Comparison of ENCODE assay signal across 8 mouse cellular contexts in the genomic region with DNA sequence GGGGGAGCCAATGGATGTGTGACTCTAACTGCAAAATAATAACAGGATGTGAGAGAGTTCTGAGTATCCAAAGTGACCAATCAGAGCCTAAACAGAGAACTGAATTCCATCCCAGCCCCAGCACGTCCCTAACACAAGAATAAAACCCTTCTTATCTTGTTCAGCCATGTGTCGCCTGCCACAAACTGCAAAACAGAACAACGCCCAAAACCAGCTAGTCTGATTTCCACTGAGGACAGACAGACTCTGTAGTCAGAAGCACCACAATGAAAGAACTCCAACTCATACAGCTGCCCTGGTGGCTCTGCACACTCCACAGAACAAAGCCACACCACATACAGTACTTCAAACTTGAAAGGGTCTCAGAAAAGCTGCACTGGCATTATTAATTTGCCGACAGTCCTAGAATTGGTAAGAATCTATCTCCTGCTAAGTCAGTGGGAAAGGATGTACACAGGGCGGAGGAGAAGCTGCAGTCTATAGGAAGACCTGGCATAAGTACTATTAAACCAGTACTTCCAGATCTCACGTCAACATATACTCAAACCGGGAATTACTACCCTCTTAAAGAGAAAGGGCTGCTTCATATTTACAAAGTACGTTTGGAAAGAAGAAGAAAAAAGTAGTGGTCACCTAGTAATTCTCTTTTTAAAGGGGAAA. TPM values are rescaled to one million over a fixed set of nuclear protein-coding genes. Genes with fewer than 3 reads are reported as not detected.
A peak's percentile ranks its signal among the peaks of the same experiment; 100 is the strongest.
DNase-seq lines count a peak whose midpoint lies in the region; ATAC-seq lines count a peak whose summit lies in the region.

No protein-coding gene starts in this region.

- DNase-seq in heart, adult 11 months = peak; percentile 96
- no peak for DNase-seq in heart, postnatal 25 days (ENCODE audit: low spot score)
- no peak for DNase-seq in forebrain, embryonic 14.5 days (ENCODE audit: low spot score)
- peak; percentile 81 for DNase-seq in liver
- DNase-seq in left cerebral cortex, adult 18-20 months (ENCODE audit: low spot score in 2 of 2) = no peak
- DNase-seq in layer of hippocampus, postnatal 14 days (ENCODE audit: low spot score in 2 of 2) = no peak

- H3K4me2 ChIP-seq in forebrain, embryonic 14.5 days (ENCODE audit: low read length) = peak overlapping the region; percentile 61; the same call in 1 of the 2 replicates
- peak overlapping the region; percentile 97 for H3K4me2 ChIP-seq in neural tube, embryonic 13.5 days

- H3K9me3 ChIP-seq in forebrain, embryonic 14.5 days (replicated peaks; ENCODE audit: control insufficient read depth, low read length) = no peaks in the 10 kb centered on the region
- H3K9me3 ChIP-seq in neural tube, embryonic 13.5 days = no peaks in the 10 kb centered on the region

- no peaks in the 10 kb centered on the region for H3K27me3 ChIP-seq in forebrain, embryonic 14.5 days (replicated peaks; ENCODE audit: control insufficient read depth, insufficient read depth, low read length)
- no peaks in the 10 kb centered on the region for H3K27me3 ChIP-seq in neural tube, embryonic 13.5 days

- 0 out of 2 replicates have a peak overlapping the region, but pooled peaks have one; percentile 0 for H3K4me3 ChIP-seq in forebrain, embryonic 14.5 days (ENCODE audit: low read depth, low read length)
- H3K4me3 ChIP-seq in neural tube, embryonic 13.5 days = no peak overlapping the region

- 69% methylated on average over 8 of the region's 8 CpGs for WGBS in forebrain, embryonic 14.5 days
- WGBS in neural tube, embryonic 13.5 days = 78% methylated on average over 8 of the region's 8 CpGs

- intact Hi-C loops in heart, postnatal 25 days (cut with DNase I) = loop anchor here (2.0 kb wide), 1 partner anchor 17 kb away; no protein-coding TSS in a partner anchor

- H3K36me3 ChIP-seq in forebrain, embryonic 14.5 days (ENCODE audit: control insufficient read depth, insufficient read depth, low read length) = no peaks in the 10 kb centered on the region
- H3K36me3 ChIP-seq in neural tube, embryonic 13.5 days = no peaks in the 10 kb centered on the region

- peaks cover 20% of the 10 kb centered on the region for H3K4me1 ChIP-seq in forebrain, embryonic 14.5 days (ENCODE audit: control insufficient read depth, insufficient read depth, low read length)
- peaks cover 54% of the 10 kb centered on the region for H3K4me1 ChIP-seq in neural tube, embryonic 13.5 days (replicated peaks)

- no peak overlapping the region for H3K9ac ChIP-seq in forebrain, embryonic 14.5 days (ENCODE audit: low read length)
- H3K9ac ChIP-seq in neural tube, embryonic 13.5 days = no peak overlapping the region

- H3K27ac ChIP-seq in forebrain, embryonic 14.5 days (ENCODE audit: low read depth, low read length) = no peak overlapping the region
- H3K27ac ChIP-seq in neural tube, embryonic 13.5 days (replicated peaks) = no peak overlapping the region

- ATAC-seq in forebrain, embryonic 14.5 days = no peak
- no peak for ATAC-seq in neural tube, embryonic 13.5 days (ENCODE audit: low read depth)
- no peak for ATAC-seq in activated CD4-positive, CD25-positive, alpha-beta regulatory T cell, adult 4 months

RNA-seq across cellular contexts. Expression of gene Arhgef12, which starts 5.0 kb away (rescaled TPM):
- total RNA-seq in heart, postnatal 25 days (2021) = 100 to 1,000 TPM; 140 to 166 TPM
- 14.2 and 24.7 TPM in 2 replicates for polyA plus RNA-seq in forebrain, embryonic 14.5 days (2014; fragmentation: Nextera tagmentation; extraction: Ambion mirVana)
- polyA plus RNA-seq in neural tube, embryonic 13.5 days (2015; fragmentation: Nextera tagmentation; extraction: Ambion mirVana) = 15.3 and 19.9 TPM in 2 replicates
- 100 to 1,000 TPM; 144 to 145 TPM for total RNA-seq in left cerebral cortex, adult 18-20 months (2021)
- total RNA-seq in layer of hippocampus, postnatal 14 days (2021) = 100 to 1,000 TPM; 151 to 163 TPM
- polyA plus RNA-seq in activated CD4-positive, CD25-positive, alpha-beta regulatory T cell, adult 4 months (2017; shearing (Covaris generic)) = 10 to 100 TPM; 11.3 to 11.4 TPM

RNA-seq across cellular contexts. Expression of gene Tmem136, which starts 14.3 kb away (rescaled TPM):
- total RNA-seq in heart, postnatal 25 days (2021) = 1 to 10 TPM; 6.1 to 6.7 TPM
- polyA plus RNA-seq in forebrain, embryonic 14.5 days (2014; fragmentation: Nextera tagmentation; extraction: Ambion mirVana) = 8.2 and 9.2 TPM in 2 replicates
- polyA plus RNA-seq in neural tube, embryonic 13.5 days (2015; fragmentation: Nextera tagmentation; extraction: Ambion mirVana) = 12.9 and 13.2 TPM in 2 replicates
- total RNA-seq in left cerebral cortex, adult 18-20 months (2021) = 10 to 100 TPM; 15.9 to 20.7 TPM
- total RNA-seq in layer of hippocampus, postnatal 14 days (2021) = 10 to 100 TPM; 19.9 TPM
- polyA plus RNA-seq in activated CD4-positive, CD25-positive, alpha-beta regulatory T cell, adult 4 months (2017; shearing (Covaris generic)) = 1 to 10 TPM; 3.0 to 3.1 TPM

Comparison
In these comparisons a context has a peak if more than half of its experiments do, and no peak if none do; other contexts are left out.
1. DNase-seq: peak in heart, adult 11 months (single experiment) and liver (single experiment); none in heart, postnatal 25 days (single experiment), forebrain, embryonic 14.5 days (single experiment), left cerebral cortex, adult 18-20 months (0 of 2) and layer of hippocampus, postnatal 14 days (0 of 2).